Mouse (Mus musculus): ENCODE measurements around the gene Gm20708.

Gene Gm20708

DNA sequence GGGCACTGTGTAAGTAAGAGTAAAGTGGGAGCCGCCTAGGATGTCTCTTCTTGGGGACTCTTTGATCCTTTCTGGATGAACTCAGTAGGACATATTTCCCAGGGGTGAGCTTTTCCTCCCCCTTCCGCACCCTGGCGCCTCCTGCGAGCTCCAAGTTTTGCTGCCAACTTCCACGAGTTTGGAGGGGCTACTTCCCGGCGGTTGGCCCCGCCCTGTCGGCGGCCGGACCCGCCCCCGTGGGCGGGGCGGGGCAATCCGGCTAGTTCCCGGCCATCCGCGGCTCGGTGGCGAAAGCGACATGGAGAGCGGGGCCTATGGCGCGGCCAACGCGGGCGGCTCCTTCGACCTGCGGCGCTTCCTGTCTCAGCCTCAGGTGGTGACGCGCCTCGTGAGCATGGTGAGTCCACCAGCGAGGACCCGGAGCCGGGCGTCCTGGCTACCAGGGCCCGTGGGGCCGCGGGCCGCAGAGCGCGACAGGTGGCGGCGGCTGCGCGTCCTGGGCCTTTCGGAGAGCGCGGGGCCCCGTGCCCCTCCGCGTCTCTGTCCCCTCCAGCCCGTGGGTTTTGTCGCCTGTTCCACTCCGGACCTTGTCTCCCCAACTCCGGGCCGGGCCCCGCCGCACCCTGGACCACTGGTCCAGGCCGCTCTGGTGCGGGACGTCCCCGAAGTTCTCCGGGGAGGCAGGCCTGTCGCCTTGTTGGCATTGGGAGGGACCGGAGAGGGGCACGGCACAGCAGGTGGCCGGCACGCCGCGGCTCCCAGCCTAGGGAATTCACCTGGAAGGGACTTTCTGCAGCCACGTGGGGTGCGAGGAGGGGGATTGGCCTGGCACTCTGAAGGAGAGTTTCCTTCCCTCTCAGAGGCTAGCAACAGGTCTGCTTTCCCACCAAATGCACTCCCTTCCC lies at the start of gene Gm20708, which contains the start of gene Syngr2:
Gene Gm20708 (plus strand): TSS at position 262 of the 905 bp plus-strand sequence.
Gene Syngr2 (plus strand): TSS at position 262 of the 905 bp plus-strand sequence.
- DNase-seq (ENCODE audit: low spot score in 2 of 2): no peak

GRCm38 (mm10) chr11:117760374-117761119 lies 48.9 kb upstream of the Gm20708 start:
- DNase-seq (ENCODE audit: low spot score in 2 of 2): no peak

DNA sequence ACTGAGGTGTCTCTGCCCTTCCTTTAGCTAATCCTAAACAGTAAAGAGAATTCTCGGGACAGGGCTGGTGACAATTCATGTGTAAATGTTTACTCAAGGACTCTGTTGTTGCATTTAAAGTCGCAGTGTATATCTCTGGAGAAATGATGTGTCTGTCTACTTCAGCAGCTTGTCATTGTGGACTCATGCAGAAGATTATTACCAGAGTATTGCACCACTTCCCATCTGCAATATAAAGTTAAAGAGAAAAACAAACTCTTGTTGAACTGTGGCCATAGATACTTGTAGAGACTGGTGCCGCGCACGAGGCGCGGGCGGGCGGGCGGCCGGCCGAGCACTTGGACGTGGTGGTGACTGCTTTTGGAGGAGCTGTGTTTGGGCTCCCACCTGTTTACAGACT lies 47.7 kb upstream of the Gm20708 start:
- DNase-seq (ENCODE audit: low spot score in 2 of 2): no peak

- no peak for DNase-seq (ENCODE audit: low spot score in 2 of 2)
These were observed 47.2 kb upstream of the Gm20708 start for GRCm38 (mm10) chr11:117762246-117762645.

DNA sequence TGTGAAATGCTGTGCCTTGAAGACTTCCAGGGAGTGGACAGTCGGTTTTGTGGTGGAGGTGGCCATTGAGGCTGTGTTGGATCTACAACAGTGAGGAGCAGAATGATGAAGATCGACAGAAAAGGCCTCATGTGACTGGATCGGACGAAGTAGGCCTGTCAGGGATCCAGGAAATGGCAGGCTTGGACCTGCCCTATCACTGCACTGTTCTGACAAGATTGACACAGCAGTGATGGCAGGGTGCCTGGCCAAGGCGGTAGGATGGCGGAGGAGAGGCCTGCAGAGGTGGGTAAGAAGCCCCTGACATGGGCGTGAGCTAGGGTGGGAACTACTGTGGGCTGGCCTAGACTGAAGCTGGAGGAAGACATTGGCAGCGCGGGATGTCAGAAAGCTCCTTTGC lies 45.1 kb upstream of the Gm20708 start:
- DNase-seq (ENCODE audit: low spot score in 2 of 2): no peak

- DNase-seq (ENCODE audit: low spot score in 2 of 2): no peak
These were observed 44.1 kb upstream of the Gm20708 start for GRCm38 (mm10) chr11:117765361-117765760.

GRCm38 (mm10) chr11:117766275-117766674 lies 43.2 kb upstream of the Gm20708 start:
- DNase-seq (ENCODE audit: low spot score in 2 of 2): peak in 1 of 2 experiments; percentile 50

- no peak for DNase-seq (ENCODE audit: low spot score in 2 of 2)
These were observed 40.5 kb upstream of the Gm20708 start for GRCm38 (mm10) chr11:117768725-117769682.

DNA sequence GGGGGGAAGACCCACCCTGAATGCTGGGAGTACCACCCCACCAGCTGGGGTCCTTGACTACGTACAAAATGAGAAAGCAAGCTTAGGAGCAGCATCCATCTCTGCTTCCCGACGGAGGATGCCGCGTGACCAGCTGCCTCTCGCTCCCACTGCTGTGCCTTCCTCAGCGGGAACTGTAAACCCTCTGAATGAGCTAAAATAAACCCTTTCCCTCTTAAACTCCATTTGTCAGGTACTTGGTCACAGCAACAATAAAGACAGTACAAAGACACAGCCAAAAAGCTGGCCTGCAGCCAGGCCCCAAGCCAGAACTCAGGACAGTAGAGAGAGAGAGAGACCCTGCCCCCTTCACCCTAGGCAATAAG lies 39.8 kb upstream of the Gm20708 start:
- no peak for DNase-seq (ENCODE audit: low spot score in 2 of 2)

- no peak for DNase-seq (ENCODE audit: low spot score in 2 of 2)
These were observed 39.1 kb upstream of the Gm20708 start for GRCm38 (mm10) chr11:117770407-117770806.

DNA sequence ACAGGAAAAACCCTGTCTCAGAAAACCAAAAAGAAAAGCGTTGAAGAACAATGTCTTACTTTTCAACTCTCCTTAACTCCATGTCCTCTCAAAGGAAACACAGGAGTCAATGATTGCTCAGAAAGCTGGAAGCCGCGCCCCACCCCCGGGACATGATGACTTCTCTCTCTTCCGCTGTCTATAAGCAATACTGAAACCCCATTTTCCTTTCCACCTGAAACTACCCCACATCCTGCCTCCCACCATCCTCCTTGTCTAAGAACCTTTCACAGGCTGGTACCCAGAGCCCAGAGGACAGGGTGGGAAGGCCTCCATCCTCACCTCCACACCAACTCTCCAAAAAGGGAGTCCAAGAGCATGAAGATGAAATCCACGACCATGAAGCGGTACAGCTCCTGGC lies 37.1 kb upstream of the Gm20708 start:
- DNase-seq (ENCODE audit: low spot score in 2 of 2): no peak

DNA sequence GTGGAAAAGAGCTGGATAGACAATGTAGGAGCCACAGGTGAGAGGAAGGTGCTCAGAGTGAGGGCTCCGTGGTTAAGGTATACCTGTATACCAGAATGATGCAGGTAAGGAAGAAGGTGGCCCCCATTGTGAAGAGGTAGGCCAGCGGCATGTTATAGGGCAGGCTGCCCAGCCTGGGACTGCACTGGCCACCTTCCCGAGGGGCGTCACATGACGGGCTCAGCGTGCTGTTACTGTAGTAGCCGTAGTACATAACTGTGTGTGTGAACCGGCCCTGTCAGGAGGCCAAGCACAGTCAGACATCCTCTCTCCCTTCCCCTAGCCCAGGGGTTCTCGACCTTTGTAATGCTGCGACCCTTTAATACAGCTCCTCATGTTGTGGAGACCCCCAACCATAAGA lies 34.5 kb upstream of the Gm20708 start:
- no peak for DNase-seq (ENCODE audit: low spot score in 2 of 2)

DNA sequence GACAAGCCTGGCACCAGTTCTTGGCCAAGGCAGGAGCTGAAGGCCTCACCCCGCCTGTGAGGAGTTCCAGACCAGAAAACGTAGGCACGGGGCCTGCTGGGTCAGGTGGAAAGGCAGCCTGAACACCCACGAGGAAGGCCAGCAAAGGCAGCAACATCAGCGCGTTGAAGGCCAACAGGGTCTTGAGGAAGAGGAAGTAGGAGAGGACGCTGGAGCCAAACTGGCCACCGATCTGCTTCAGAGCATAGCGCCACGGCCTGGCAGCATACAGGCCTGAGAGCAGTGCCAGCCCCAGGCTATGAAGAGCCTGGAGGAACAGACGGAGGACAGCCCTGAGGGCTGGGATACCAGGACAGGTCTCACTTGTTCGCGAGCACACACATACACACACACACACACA lies 33.9 kb upstream of the Gm20708 start:
- DNase-seq (ENCODE audit: low spot score in 2 of 2): no peak

- DNase-seq (ENCODE audit: low spot score in 2 of 2): no peak
These were observed 33.2 kb upstream of the Gm20708 start for GRCm38 (mm10) chr11:117776085-117776792.

- no peak for DNase-seq (ENCODE audit: low spot score in 2 of 2)
These were observed 32.4 kb upstream of the Gm20708 start for GRCm38 (mm10) chr11:117777111-117777510.

DNA sequence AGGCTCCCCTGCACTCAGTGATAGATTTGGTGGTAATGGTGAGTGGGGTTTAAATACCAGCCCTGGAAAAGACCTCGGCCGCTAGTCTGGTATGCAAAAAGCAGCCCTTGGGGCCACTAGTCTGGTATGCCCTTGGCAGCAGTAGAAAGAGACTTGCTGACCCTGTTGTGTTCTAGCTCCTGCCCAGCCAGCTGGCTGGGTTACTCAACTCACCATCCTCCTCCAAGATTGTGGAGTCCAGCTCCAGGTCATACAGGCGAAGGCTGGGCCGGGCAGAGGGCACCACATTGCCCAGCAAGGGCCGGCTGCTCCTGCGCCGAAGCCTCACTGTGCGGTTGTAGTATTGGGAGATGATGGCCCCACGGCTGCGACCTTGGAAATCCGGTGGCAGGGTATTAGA lies 31.4 kb upstream of the Gm20708 start:
- DNase-seq (ENCODE audit: low spot score in 2 of 2): no peak

GRCm38 (mm10) chr11:117778851-117779433 lies 30.5 kb upstream of the Gm20708 start:
- no peak for DNase-seq (ENCODE audit: low spot score in 2 of 2)

DNA sequence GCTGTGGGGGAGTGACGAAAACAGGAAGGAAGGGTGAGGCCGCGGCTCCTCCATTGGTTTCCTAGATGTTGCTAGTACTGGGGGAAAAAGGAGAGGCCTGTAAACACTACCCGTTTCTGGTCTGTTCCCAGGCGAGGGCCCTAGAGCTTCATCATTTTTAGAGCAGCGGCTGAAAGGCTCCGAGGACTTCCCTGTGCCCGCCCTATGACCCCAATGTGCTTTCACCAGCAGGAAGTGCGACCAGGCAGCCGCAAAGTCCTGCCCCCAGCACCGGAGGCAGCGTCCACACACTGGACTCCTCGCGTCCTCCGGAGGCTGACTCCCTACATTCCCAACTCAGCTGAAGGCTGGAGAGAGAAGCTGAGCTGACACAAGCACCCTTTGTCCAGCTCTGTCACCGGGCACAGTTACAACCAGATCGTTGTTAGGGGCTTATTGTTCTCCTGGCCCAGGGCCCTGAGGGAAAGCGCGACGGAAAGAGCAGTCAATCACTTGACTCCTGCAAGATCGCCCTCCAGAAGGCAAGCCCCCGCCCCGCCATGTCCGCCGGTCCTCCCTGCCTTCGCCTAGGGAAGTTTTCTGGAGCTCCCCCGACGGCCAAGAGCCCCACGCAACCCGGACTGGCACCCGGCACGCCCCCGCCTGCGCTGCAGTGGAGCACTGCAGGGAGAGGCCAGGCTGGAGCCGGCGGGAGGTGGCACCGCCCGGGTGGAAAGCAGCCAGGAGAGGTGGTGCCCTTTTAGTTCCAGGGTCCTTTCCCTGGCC lies 29.9 kb upstream of the Gm20708 start:
- DNase-seq (ENCODE audit: low spot score in 2 of 2): no peak

DNA sequence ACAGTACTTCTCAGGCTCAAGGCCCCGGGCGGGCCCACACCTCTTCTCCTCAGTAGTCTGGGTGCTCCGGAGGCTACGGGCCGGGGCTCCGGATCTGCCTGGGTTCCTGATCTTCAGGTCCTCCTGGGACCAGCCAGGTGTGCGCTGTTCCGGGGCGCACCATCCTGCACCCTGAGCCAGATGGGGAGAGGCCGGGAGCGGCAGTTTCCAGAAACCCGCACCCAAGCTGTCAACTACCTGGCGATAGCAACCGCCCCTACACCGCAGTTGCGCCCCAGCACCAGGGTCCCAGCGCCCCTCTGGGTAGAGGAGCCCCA lies 29.3 kb upstream of the Gm20708 start:
- DNase-seq (ENCODE audit: low spot score in 2 of 2): no peak

DNA sequence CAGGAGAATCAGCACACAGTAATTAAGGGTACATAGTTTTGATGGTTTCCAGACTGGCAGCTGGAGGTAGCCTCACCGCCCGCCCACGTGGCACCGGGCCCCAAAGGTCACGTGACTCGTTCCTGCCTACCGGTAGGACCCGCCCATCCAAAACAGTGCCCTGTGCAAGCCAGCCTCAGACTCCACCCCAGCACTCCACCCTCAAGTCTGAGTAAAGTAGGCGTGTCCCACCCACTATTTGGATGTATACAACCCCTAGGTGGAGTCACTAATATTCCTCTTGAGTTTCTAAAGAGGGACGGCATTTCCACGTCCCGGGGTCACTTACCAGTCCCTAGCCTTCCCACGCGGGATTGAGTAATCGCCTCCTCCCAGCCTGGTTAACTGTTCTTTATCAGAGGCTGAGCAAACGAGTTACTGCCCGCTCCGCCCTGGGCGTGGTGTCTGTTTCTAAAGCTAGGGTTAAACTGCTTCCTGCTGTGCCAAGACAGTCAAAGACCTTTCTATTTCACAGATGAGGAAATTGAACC lies 28.8 kb upstream of the Gm20708 start:
- no peak for DNase-seq (ENCODE audit: low spot score in 2 of 2)

Data from right cerebral cortex, postnatal 36 days (tissue).